Mouse (Mus musculus) skeletal muscle tissue, adult 2 months (tissue): ENCODE results near the gene Ybx3.

Experiments
- DNase-seq: peaks from one replicate; pipeline ENCODE4 v3.0.0-alpha.2; 2012; ENCODE audit warnings: low read depth, low spot score

Gene Ybx3

GRCm38 (mm10) chr6:131388040-131389021 lies at the start of gene Ybx3:
Gene Ybx3 (minus strand): TSS chr6:131388476.
- DNase-seq = peak; percentile 73

GRCm38 (mm10) chr6:131436626-131437025 lies 48.4 kb upstream of the Ybx3 start:
- DNase-seq = no peak

- DNase-seq = no peak
These were observed 45.8 kb upstream of the Ybx3 start for GRCm38 (mm10) chr6:131434088-131434487.

- DNase-seq = no peak
These were observed 45.1 kb upstream of the Ybx3 start for GRCm38 (mm10) chr6:131433153-131434048.

GRCm38 (mm10) chr6:131421572-131421971 lies 33.3 kb upstream of the Ybx3 start:
- DNase-seq = peak; percentile 15

GRCm38 (mm10) chr6:131419614-131420013 lies 31.3 kb upstream of the Ybx3 start:
- no peak for DNase-seq

- peak; percentile 75 for DNase-seq
These were observed 30.5 kb upstream of the Ybx3 start for GRCm38 (mm10) chr6:131418770-131419169.

GRCm38 (mm10) chr6:131411116-131411843 lies 23.0 kb upstream of the Ybx3 start:
- no peak for DNase-seq

GRCm38 (mm10) chr6:131406957-131407356 lies 18.7 kb upstream of the Ybx3 start:
- DNase-seq = no peak

- DNase-seq = no peak
These were observed 17.6 kb upstream of the Ybx3 start for GRCm38 (mm10) chr6:131405896-131406295.

- DNase-seq = no peak
These were observed 16.9 kb upstream of the Ybx3 start for GRCm38 (mm10) chr6:131405174-131405573.

GRCm38 (mm10) chr6:131404260-131404659 lies 16.0 kb upstream of the Ybx3 start:
- no peak for DNase-seq

GRCm38 (mm10) chr6:131403036-131403435 lies 14.8 kb upstream of the Ybx3 start:
- no peak for DNase-seq

GRCm38 (mm10) chr6:131402606-131403005 lies 14.3 kb upstream of the Ybx3 start:
- DNase-seq = no peak

GRCm38 (mm10) chr6:131401259-131401658 lies 13.0 kb upstream of the Ybx3 start:
- DNase-seq = no peak

- no peak for DNase-seq
These were observed 8.4 kb upstream of the Ybx3 start for GRCm38 (mm10) chr6:131396650-131397049.

- DNase-seq = no peak
These were observed 5.8 kb upstream of the Ybx3 start for GRCm38 (mm10) chr6:131393873-131394660.

GRCm38 (mm10) chr6:131387221-131388039 lies 846 bp downstream of the Ybx3 start:
- peak; percentile 78 for DNase-seq

GRCm38 (mm10) chr6:131386416-131387019 lies 1.8 kb downstream of the Ybx3 start:
- DNase-seq = peak; percentile 49
